Mouse (Mus musculus) ES-Bruce4 (cell line): ENCODE measurements around the gene Faah. TPM values are rescaled to one million over a fixed set of nuclear protein-coding genes. Genes with fewer than 3 reads are reported as not detected.

Experiments
- H3K27ac ChIP-seq: 2 replicates; pipeline ENCODE4 v1.5.1; 2012; ENCODE audit warnings: low read length, inconsistent platforms; ENCODE audit not compliant: insufficient read depth
- H3K27me3 ChIP-seq: 2 replicates; pipeline ENCODE4 v1.6.1; 2012; ENCODE audit warnings: mild to moderate bottlenecking, low read length, inconsistent platforms; ENCODE audit not compliant: control insufficient read depth, poor library complexity, insufficient read depth, severe bottlenecking
- H3K36me3 ChIP-seq: 2 replicates; pipeline ENCODE4 v1.6.1; 2012; ENCODE audit warnings: inconsistent platforms, mild to moderate bottlenecking, low read length, moderate library complexity; ENCODE audit not compliant: control insufficient read depth, poor library complexity, insufficient read depth, severe bottlenecking
- H3K4me1 ChIP-seq: one replicate; pipeline ENCODE4 v1.8.1; 2011; ENCODE audit warnings: low read length; ENCODE audit not compliant: control insufficient read depth, insufficient read depth
- H3K4me3 ChIP-seq: 2 replicates; pipeline ENCODE4 v1.5.1; 2011; ENCODE audit warnings: low read depth, mild to moderate bottlenecking, low read length
- H3K9ac ChIP-seq: 2 replicates; pipeline ENCODE4 v1.6.1; 2012; ENCODE audit warnings: low read depth, mild to moderate bottlenecking, inconsistent platforms; ENCODE audit not compliant: poor library complexity, severe bottlenecking
- H3K9me3 ChIP-seq: replicated peaks from 2 replicates; pipeline ENCODE4 v1.6.1; 2012; ENCODE audit warnings: mild to moderate bottlenecking, low read length, inconsistent platforms; ENCODE audit not compliant: control insufficient read depth, poor library complexity, insufficient read depth, severe bottlenecking
- CTCF ChIP-seq: IDR thresholded peaks from one replicate; pipeline ENCODE4 v1.8.1; 2011; ENCODE audit warnings: low read depth, low read length
- EP300 ChIP-seq: IDR thresholded peaks from 2 replicates; pipeline ENCODE4 v1.6.1; 2011; ENCODE audit warnings: low read depth, low read length; ENCODE audit not compliant: insufficient read depth
- POLR2A ChIP-seq: IDR thresholded peaks from one replicate; pipeline ENCODE4 v1.8.1; 2011; ENCODE audit warnings: low read length; ENCODE audit not compliant: insufficient read depth
- polyA plus RNA-seq: library from polyadenylated mRNA; stranded (reverse); fragments of >200 nt; gene quantifications from 2 replicates; pipeline ENCODE4 v1.2.4, GENCODE M21; 2011; ENCODE audit warnings: low read depth; ENCODE audit not compliant: missing spikeins, insufficient read depth, insufficient read length

Gene Faah
- polyA plus RNA-seq, 1 experiment: 2.7 TPM

DNA sequence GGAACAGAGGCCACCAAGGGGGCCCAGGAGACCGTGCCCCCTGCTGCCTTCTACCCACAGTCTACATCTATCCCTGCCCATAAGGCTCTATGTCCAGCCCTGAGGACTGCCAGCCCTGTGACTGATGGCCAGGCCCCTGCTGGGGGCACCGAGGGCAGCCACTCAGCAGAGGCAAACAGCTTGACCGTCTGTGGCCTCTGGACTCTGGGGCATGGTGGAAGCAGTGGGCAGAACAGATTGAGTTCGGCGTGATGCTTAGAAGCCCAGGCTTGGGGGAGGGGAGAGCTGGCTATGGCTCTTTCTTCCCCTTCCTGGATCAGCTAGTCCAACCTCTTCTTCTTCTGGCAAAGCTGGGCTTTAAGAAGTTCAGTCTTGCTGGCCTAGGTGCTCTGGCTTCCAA is 64.2 kb downstream of the Faah start:
- Histone ChIP-seq H3K4me3 (no peak overlapping the region), H3K27me3 (no peaks in the 10 kb centered on the region), H3K4me1 (peaks cover 2% of the 10 kb centered on the region), H3K9ac (no peak overlapping the region), H3K27ac (no peak overlapping the region), H3K9me3 (no peaks in the 10 kb centered on the region), H3K36me3 (no peaks in the 10 kb centered on the region)
- no peak for TF ChIP-seq CTCF
- no peak for TF ChIP-seq POLR2A
- no peak for TF ChIP-seq EP300

DNA sequence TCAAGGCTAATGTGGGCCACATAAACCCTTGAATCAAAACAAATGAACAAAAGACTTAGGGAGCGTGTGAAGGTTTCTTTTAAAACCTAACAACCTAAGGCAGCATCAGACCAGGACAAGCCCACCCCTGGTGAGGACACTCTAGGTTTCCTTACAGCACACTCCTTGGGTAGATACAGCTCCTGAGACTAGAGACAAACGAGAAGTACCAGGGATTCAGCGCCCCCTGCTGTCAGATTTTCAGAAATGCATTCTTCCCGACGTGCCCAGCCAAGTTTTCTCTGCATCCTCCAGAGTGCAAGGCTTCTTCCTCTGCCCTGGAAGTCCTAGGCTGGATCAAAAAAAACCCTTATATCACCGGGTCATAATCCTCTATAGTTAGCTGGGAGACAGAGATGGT is 65.0 kb downstream of the Faah start:
- Histone ChIP-seq H3K9ac (no peak overlapping the region), H3K27me3 (no peaks in the 10 kb centered on the region), H3K9me3 (no peaks in the 10 kb centered on the region), H3K27ac (no peak overlapping the region), H3K4me3 (no peak overlapping the region), H3K4me1 (peaks cover 2% of the 10 kb centered on the region), H3K36me3 (no peaks in the 10 kb centered on the region)
- peak; percentile 70 for TF ChIP-seq CTCF
- no peak for TF ChIP-seq POLR2A

DNA sequence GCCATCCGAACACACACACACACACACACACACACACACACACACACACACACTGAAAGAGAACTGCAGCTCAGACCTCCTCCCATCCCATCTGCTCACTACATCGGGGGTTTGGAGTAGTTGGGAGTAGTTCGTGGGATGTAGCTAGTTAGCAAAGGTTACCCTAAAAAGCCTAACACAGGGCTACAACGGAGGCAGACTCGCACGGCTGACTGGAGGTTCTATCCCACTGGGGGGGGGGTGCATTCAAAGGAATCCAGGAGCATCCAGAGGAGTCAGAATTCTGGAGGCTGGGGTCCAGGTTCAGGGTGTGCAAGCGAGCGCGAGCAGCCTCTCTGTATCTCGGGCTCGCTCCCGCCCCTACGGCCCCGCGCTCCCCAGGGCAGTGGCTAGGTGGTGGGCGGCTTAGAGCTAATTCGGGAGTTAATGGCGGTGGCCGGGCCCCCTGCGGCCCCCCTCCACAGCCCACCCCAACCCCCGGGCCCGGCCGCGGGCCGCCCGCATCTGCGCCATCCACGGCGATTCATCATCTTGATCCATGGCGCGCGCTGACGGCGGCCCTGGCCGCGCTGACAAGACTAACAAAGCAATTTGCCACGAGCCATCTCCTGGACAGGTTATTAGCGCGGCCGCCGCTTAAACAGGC is 73.9 kb downstream of the Faah start:
- Histone ChIP-seq H3K4me3 (0 out of 2 replicates have a peak overlapping the region, but pooled peaks have one; percentile 6), H3K9ac (0 out of 2 replicates have a peak overlapping the region, but pooled peaks have one; percentile 24), H3K36me3 (no peaks in the 10 kb centered on the region), H3K9me3 (no peaks in the 10 kb centered on the region), H3K27ac (no peak overlapping the region), H3K27me3 (peaks cover 11% of the 10 kb centered on the region), H3K4me1 (no peaks in the 10 kb centered on the region)
- no peak for TF ChIP-seq EP300
- TF ChIP-seq CTCF: no peak
- TF ChIP-seq POLR2A: no peak

DNA sequence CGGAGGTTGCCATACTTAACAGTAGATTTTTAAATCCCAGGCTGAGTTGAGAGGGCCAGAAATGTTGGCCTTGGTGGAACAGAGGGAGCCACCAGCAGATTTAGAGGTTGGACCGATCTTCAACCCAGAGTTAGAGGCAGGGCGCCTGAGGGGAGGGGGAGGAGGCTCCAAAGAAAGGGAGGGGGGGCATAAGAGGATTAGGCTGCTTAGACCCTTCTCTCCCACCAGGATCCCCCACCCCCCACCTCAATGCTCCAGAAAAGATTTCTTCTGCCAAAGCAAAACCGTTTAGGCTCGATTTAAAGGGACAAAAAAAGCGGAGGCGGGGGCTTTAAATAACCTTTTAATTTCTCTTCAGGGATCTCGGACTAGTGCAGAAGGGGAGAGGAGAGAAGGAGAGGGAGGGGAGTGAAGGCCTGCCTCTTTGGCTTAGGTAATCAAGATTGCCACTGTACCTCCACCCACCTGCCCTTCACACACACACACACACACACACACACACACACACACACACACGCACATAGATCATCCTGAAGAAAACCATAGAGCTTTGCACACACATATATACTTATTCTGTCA is 76.4 kb downstream of the Faah start:
- Histone ChIP-seq H3K27ac (no peak overlapping the region), H3K36me3 (no peaks in the 10 kb centered on the region), H3K9me3 (no peaks in the 10 kb centered on the region), H3K27me3 (peaks cover 25% of the 10 kb centered on the region), H3K4me3 (no peak overlapping the region), H3K4me1 (no peaks in the 10 kb centered on the region), H3K9ac (no peak overlapping the region)
- TF ChIP-seq POLR2A: no peak
- TF ChIP-seq EP300: no peak
- no peak for TF ChIP-seq CTCF

DNA sequence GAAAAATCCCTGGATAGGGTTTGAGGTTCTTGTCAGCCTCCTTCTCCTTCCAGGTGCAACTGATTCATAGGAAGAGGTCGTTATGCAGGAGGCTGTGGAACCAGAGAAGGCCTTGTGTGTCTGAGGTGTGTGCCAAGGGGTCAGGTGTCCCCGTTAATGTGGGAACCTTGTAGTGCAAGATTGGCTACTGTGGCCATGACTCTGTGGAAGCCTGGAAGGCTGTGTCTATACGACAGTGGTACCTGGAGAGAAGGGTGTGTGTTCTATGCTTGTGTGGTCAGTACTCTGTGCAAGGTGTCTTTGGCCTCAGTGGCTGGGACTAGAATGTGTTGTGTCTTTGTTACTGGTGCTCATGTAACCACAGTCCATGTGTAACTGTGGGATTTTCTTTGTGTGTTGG is 77.0 kb downstream of the Faah start:
- no peak overlapping the region for H3K27ac ChIP-seq
- no peaks in the 10 kb centered on the region for H3K4me1 ChIP-seq

More for the DNA sequence above, 77.0 kb downstream of the Faah start:
- Histone ChIP-seq H3K9ac (no peak overlapping the region), H3K9me3 (no peaks in the 10 kb centered on the region), H3K36me3 (no peaks in the 10 kb centered on the region), H3K4me3 (no peak overlapping the region), H3K27me3 (peaks cover 29% of the 10 kb centered on the region)
- TF ChIP-seq EP300: no peak
- TF ChIP-seq CTCF: no peak
- TF ChIP-seq POLR2A: no peak
